Mouse (Mus musculus) olfactory bulb, adult 2 months (tissue): ENCODE measurements around the gene Odf2. TPM values are rescaled to one million over a fixed set of nuclear protein-coding genes. Genes with fewer than 3 reads are reported as not detected.
A peak's percentile ranks its signal among the peaks of the same experiment; 100 is the strongest.

Experiments
- H3K27ac ChIP-seq: fragments of 200-500 bp; 2 replicates; pipeline ENCODE4 v1.5.1; 2012; ENCODE audit warnings: low read depth, low read length; ENCODE audit not compliant: insufficient read depth
- H3K4me1 ChIP-seq: fragments of 200-500 bp; 2 replicates; pipeline ENCODE4 v1.6.1; 2012; ENCODE audit warnings: low read length; ENCODE audit not compliant: control insufficient read depth, insufficient read depth
- H3K4me3 ChIP-seq: fragments of 200-500 bp; 2 replicates; pipeline ENCODE4 v1.5.1; 2012; ENCODE audit warnings: mild to moderate bottlenecking, low read depth, low read length, moderate library complexity; ENCODE audit not compliant: insufficient read depth
- CTCF ChIP-seq: fragments of 200-500 bp; IDR thresholded peaks from 2 replicates; pipeline ENCODE4 v1.5.1; 2012; ENCODE audit warnings: low read depth, mild to moderate bottlenecking, low read length, moderate library complexity; ENCODE audit not compliant: insufficient read depth
- POLR2A ChIP-seq: fragments of 200-500 bp; IDR thresholded peaks from 2 replicates; pipeline ENCODE4 v1.6.1; 2012; ENCODE audit warnings: mild to moderate bottlenecking, low read depth, low read length, moderate library complexity; ENCODE audit not compliant: insufficient read depth
- WGBS: fragments of 180-500 bp; shearing (Covaris S2); methylation state at CpG from one replicate; pipeline ENCODE4 v1.1.7; 2018; 5-methylcytosine and 5-hydroxymethylcytosine counted together
- polyA plus RNA-seq: library from polyadenylated mRNA; stranded (reverse); fragments of >200 nt; gene quantifications from 2 replicates; pipeline ENCODE4 v1.2.4, GENCODE M21; 2012; ENCODE audit warnings: low replicate concordance; ENCODE audit not compliant: missing spikeins, insufficient read depth, insufficient read length

The Odf2 gene
- polyA plus RNA-seq, result 472 TPM in 1 of 2 replicates, not detected in the other

DNA sequence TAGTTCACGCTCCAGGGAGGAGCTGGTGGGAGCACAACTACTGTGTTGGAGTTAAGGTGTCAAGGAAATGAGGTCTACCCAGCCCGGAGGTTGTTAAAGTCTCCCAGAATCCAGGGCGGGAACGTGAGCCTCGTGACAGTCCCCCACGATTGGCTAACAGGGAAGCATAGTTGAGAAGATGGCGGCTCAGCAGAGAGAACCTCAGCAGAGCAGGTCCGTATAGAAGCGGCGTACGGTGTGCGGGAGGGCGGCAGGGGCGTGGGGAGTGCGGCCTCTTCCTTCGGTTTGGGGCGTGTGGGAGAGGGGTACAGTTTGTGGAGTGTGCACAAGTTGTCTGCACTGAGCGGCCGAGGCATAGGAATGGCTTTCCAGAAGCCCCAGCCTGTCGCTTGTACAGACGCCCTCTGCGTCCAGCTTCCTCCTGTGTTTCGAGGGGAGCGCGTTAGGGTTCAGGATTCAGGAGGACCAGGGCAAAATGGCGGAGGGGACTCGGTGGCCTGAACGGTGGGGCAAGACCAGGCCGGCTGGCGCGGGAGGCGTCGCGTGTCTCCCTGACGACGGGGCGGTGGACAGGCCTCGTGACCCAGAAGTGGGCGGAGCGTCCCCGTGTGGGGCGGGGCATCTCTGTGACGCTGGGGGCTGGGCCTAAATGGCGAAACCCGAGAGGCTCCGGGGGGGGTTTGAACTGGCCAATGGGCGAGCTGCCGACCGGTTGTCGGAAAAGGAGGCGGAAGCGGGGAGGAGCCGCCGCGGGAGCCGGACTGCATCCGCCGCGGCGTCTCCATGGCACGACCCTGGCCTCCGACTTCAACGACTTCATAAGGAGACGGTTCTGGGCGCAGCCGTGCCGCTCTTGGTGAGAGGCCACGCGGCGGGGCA, at the start of gene Odf2:
Gene Odf2, plus strand, starts transcription at position 156 of the 879 bp plus-strand sequence.
- Histone ChIP-seq H3K27ac (peak within 1 kb of the TSS; percentile 79), H3K4me3 (peak within 1 kb of the TSS; percentile 76), H3K4me1 (peaks cover 20% of the 10 kb centered on the region)
- TF ChIP-seq POLR2A, result peak; percentile 1; the same call in 1 of the 2 replicates
- no peak for TF ChIP-seq CTCF
- WGBS, result under 1% methylated on average over 70 of the region's 70 CpGs

DNA sequence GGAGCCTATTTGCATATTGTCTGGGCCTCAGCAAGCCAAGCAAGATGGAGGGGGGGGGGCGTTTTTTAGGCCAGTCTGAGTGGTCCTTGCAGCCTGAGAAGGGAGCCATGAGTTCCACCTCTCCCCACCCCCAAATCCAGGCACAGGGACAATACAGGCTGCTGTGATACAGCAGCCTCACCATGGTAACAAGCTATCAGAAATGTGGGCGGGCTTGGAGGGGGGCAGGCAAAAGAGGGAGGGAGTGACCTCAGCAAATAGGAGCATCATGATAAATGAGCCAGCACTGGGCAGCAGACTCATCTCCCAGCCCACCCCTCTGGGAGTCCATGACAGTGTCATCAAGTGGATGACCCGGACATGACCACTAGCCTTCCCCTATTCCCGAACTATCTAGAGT, 49.6 kb upstream of the Odf2 start:
- TF ChIP-seq CTCF, result no peak
- no peak for TF ChIP-seq POLR2A
- Histone ChIP-seq H3K4me1 (no peaks in the 10 kb centered on the region; the same call in 1 of the 2 replicates), H3K27ac (no peak overlapping the region), H3K4me3 (no peak overlapping the region)
- WGBS, result 47% methylated on average over 4 of the region's 4 CpGs

DNA sequence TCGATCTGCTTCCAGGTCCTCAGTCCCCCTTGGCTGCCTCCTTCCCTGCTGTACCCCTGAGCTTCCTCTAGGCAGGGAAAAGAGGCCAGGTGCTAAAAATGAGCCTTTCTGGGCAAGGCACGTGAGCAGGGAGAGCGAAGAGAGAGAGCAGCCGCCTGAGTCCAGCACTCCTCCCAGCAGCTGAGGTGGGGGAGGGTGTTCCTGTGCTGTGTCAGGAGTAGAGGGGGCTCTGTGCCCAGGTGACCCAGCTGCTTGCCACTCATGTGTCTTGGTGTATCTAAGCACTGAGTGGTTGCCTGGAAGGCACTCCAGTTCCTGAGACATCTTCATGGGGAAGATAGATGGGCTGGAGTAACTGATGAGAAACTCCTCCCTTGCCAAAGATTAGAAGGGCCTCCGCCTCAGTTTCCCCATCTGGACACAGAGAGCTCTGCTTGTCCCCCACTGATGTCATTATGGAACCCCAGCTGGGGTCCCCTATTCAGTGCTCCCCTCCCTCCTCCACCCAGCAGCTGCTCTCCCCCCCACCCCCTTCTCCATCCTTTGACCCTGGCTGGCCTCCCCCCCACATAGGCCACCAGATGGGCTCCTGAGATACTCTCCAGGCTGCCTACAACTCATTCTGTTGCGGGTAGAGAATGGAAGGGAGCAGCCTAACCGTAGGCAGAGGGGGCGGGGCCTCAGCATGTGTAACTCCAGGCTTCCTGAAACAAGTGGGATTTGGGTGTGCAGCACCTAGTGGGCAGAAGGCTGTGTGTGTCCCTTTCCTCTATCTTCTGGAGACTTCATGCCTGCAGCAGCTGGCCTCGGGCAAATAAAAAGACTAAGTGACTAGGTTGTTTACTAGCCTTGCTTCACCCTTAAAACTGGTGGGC, 45.6 kb upstream of the Odf2 start:
- no peak overlapping the region for H3K4me3 ChIP-seq
- no peak overlapping the region for H3K27ac ChIP-seq
- WGBS, result 65% methylated on average over 9 of the region's 9 CpGs
- TF ChIP-seq POLR2A (no peak), CTCF (no peak)
- H3K4me1 ChIP-seq, result 0 out of 2 replicates have a peak, but pooled peaks cover 3% of the 10 kb centered on the region

DNA sequence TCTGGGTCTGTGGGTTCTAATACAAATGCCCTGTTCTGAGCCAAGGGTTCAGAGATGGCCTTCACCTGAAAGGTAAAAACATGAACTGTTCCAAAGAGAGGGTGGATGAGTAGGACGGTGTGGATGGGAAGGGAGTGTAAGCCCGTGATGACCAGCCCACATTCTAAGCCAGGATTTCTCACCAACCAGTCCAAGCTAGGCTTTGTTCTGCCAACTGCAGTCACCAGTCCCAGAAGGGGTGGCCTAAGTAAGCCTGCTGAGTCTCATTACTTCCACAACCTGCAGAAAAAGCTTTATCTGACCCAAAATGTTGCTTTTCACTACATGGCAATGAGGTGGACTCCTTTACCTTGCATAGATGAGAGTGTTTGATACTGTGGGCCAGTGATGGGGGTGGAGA, 44.9 kb upstream of the Odf2 start:
- Histone ChIP-seq H3K4me1 (0 out of 2 replicates have a peak, but pooled peaks cover 3% of the 10 kb centered on the region), H3K4me3 (no peak overlapping the region), H3K27ac (no peak overlapping the region)
- 88% methylated on average over 2 of the region's 2 CpGs for WGBS
- TF ChIP-seq POLR2A (no peak), CTCF (no peak)

DNA sequence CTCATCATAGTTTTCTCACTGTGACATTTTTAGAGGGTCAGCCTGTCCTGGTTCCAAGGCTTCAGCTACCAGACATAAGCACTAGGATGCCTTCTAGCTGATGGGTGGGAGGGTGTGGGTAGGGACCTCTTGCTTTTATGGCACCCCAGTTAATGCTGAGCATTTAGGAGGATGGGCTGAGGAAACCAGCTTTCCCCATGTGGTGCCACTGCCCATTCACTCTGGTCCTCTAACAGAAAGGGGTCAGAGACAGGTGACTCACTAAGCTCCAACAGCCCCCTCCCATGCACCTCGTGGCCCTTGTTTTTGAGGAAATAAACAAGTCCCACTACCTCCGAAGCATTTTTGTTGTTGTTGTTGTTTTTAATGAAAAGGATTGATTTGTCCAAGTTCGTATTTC, 44.4 kb upstream of the Odf2 start:
- H3K4me1 ChIP-seq, result 0 out of 2 replicates have a peak, but pooled peaks cover 3% of the 10 kb centered on the region
- 76% methylated on average over 3 of the region's 3 CpGs for WGBS
- no peak overlapping the region for H3K27ac ChIP-seq
- TF ChIP-seq CTCF, result no peak
- TF ChIP-seq POLR2A, result no peak
- H3K4me3 ChIP-seq, result no peak overlapping the region

DNA sequence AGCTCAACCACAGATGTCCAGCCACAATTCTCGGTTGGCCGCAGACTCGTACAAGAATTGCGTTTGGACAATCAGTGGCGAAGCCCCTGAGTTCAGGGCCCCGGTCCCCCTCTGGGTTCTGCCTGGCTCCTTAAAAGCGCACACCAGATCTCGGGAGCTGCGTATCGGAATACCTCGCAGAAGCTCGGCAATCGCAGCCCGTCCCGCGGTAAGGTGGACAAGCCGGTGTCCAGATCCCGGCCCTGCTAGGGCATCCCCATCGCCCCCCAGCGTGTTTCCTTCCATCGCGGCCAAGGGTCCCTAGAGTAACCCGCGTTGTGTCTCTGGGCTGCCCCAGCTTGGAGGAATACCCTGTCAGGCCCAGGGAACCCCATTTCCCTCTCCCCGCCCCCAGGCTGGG, 43.4 kb upstream of the Odf2 start:
- no peak for TF ChIP-seq POLR2A
- no peak for TF ChIP-seq CTCF
- Histone ChIP-seq H3K4me1 (0 out of 2 replicates have a peak, but pooled peaks cover 3% of the 10 kb centered on the region), H3K4me3 (peak overlapping the region; percentile 23), H3K27ac (no peak overlapping the region)
- 53% methylated on average over 25 of the region's 25 CpGs for WGBS

DNA sequence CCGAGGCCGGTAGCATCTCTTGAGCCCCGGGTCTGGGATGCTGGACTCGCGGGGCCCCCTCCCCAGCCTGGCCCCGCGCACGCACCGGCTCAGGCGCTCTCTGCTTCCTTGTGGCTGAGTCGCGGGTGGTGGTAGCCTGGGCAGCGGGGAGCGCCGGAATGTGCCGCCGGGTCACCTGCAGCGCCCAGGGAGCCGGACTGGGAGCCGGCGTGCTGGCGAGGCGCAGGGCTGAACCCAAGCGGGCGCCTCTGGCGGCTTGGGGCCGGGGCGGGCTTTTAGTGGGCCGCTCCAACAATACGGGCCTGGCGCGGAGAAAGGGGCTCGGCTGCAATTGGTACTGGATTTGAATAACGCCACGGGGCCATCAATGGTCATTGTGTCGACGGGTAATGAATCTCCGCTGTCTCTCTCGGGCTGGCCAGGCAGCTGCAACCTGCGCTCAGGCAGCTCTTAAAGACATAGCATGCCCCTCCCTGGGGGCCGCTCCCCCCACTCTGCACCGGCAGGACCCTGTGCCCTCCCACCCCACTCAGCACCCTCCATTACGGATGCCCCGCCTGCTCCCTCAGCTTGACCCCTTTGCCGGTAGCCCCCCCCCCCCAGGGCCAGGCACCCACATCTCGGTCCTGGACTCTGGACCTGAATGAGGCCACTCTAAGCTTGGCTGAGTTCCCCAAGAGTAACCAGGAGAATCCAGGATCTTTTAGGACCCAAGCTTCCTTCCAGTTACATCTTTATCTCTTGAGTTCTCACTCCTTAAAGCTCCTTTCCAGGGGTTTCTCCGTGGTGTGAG, 42.8 kb upstream of the Odf2 start:
- H3K27ac ChIP-seq, result no peak overlapping the region
- WGBS, result 38% methylated on average over 47 of the region's 47 CpGs
- TF ChIP-seq POLR2A (no peak), CTCF (no peak)

DNA sequence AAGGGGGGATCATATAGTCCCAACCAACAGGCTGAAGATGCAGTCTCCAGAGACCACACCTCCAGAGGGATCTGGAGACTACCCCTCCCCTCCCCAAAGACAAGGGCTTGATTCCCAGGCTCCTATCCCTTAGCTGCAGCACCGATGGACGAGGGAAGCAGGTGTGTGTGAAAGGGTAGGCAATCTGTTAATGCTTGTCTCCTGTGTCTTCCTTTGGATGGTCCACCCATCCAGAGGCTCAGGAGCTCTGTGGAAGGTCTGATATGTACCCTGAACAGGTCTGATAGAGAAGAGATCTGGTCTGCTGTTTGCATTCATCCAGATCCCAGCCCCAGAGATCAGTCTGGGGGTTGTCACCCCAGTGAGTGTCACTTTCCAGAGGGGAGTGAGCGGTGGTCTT, 42.1 kb upstream of the Odf2 start:
- 58% methylated on average over 3 of the region's 3 CpGs for WGBS
- Histone ChIP-seq H3K27ac (no peak overlapping the region), H3K4me3 (no peak overlapping the region), H3K4me1 (0 out of 2 replicates have a peak, but pooled peaks cover 3% of the 10 kb centered on the region)
- TF ChIP-seq CTCF (no peak), POLR2A (no peak)

More for the DNA sequence above, 42.8 kb upstream of the Odf2 start:
- Histone ChIP-seq H3K4me3 (peak overlapping the region; percentile 23), H3K4me1 (0 out of 2 replicates have a peak, but pooled peaks cover 3% of the 10 kb centered on the region)
